Mouse (Mus musculus): ENCODE measurements around the gene Xpo6. TPM values are rescaled to one million over a fixed set of nuclear protein-coding genes. Genes with fewer than 3 reads are reported as not detected.

Xpo6 gene
- polyA plus RNA-seq, 1 experiment from 2014 or later: 48.3 TPM

- Histone ChIP-seq H3K4me1 (ENCODE audit: insufficient read depth, low read length) (0 out of 2 replicates have a peak, but pooled peaks cover 5% of the 10 kb centered on the region), H3K36me3 (ENCODE audit: insufficient read depth, low read length) (no peaks in the 10 kb centered on the region), H3K27ac (ENCODE audit: low read length) (no peak overlapping the region), H3K4me3 (ENCODE audit: low read length) (no peak overlapping the region), H3K9me3 (ENCODE audit: low read length) (no peaks in the 10 kb centered on the region), H3K4me2 (replicated peaks; ENCODE audit: low read depth, low read length) (no peak overlapping the region), H3K9ac (replicated peaks; ENCODE audit: low read length) (no peak overlapping the region), H3K27me3 (ENCODE audit: insufficient read depth, low read length) (no peaks in the 10 kb centered on the region)
- WGBS: 85% methylated on average over 3 of the region's 3 CpGs
- ATAC-seq (ENCODE audit: low FRiP score, low TSS enrichment): no peak
Observed at GRCm38 (mm10) chr7:126234611-126235010, 34.3 kb upstream of the Xpo6 start.

- H3K27ac ChIP-seq (ENCODE audit: low read length): no peak overlapping the region
- 68% methylated on average over 7 of the region's 8 CpGs for WGBS
- H3K27me3 ChIP-seq (ENCODE audit: insufficient read depth, low read length): no peaks in the 10 kb centered on the region
- ATAC-seq (ENCODE audit: low FRiP score, low TSS enrichment): no peak
- no peaks in the 10 kb centered on the region for H3K36me3 ChIP-seq (ENCODE audit: insufficient read depth, low read length)
- H3K9ac ChIP-seq (replicated peaks; ENCODE audit: low read length): no peak overlapping the region
- H3K4me1 ChIP-seq (ENCODE audit: insufficient read depth, low read length): 0 out of 2 replicates have a peak, but pooled peaks cover 5% of the 10 kb centered on the region
- H3K4me2 ChIP-seq (replicated peaks; ENCODE audit: low read depth, low read length): no peak overlapping the region
- H3K9me3 ChIP-seq (ENCODE audit: low read length): no peaks in the 10 kb centered on the region
- H3K4me3 ChIP-seq (ENCODE audit: low read length): no peak overlapping the region
Observed at GRCm38 (mm10) chr7:126232345-126233071, 32.2 kb upstream of the Xpo6 start.

GRCm38 (mm10) chr7:126230357-126231148 is 30.3 kb upstream of the Xpo6 start:
- H3K27ac ChIP-seq (ENCODE audit: low read length): no peak overlapping the region
- H3K9me3 ChIP-seq (ENCODE audit: low read length): no peaks in the 10 kb centered on the region
- H3K4me3 ChIP-seq (ENCODE audit: low read length): no peak overlapping the region
- ATAC-seq (ENCODE audit: low FRiP score, low TSS enrichment): no peak
- H3K4me2 ChIP-seq (replicated peaks; ENCODE audit: low read depth, low read length): no peak overlapping the region
- H3K27me3 ChIP-seq (ENCODE audit: insufficient read depth, low read length): no peaks in the 10 kb centered on the region
- H3K36me3 ChIP-seq (ENCODE audit: insufficient read depth, low read length): no peaks in the 10 kb centered on the region
- WGBS: 57% methylated on average over 8 of the region's 8 CpGs
- H3K9ac ChIP-seq (replicated peaks; ENCODE audit: low read length): no peak overlapping the region
- no peaks in the 10 kb centered on the region for H3K4me1 ChIP-seq (ENCODE audit: insufficient read depth, low read length)

GRCm38 (mm10) chr7:126226136-126226535 is 25.8 kb upstream of the Xpo6 start:
- Histone ChIP-seq H3K27me3 (ENCODE audit: insufficient read depth, low read length) (no peaks in the 10 kb centered on the region), H3K36me3 (ENCODE audit: insufficient read depth, low read length) (no peaks in the 10 kb centered on the region), H3K4me2 (replicated peaks; ENCODE audit: low read depth, low read length) (no peak overlapping the region), H3K27ac (ENCODE audit: low read length) (no peak overlapping the region), H3K4me1 (ENCODE audit: insufficient read depth, low read length) (no peaks in the 10 kb centered on the region), H3K4me3 (ENCODE audit: low read length) (no peak overlapping the region), H3K9me3 (ENCODE audit: low read length) (no peaks in the 10 kb centered on the region), H3K9ac (replicated peaks; ENCODE audit: low read length) (no peak overlapping the region)
- no peak for ATAC-seq (ENCODE audit: low FRiP score, low TSS enrichment)
- 15% methylated on average over 5 of the region's 5 CpGs for WGBS

- Histone ChIP-seq H3K9me3 (ENCODE audit: low read length) (no peaks in the 10 kb centered on the region), H3K4me1 (ENCODE audit: insufficient read depth, low read length) (no peaks in the 10 kb centered on the region), H3K4me2 (replicated peaks; ENCODE audit: low read depth, low read length) (no peak overlapping the region), H3K27ac (ENCODE audit: low read length) (no peak overlapping the region), H3K9ac (replicated peaks; ENCODE audit: low read length) (no peak overlapping the region), H3K36me3 (ENCODE audit: insufficient read depth, low read length) (no peaks in the 10 kb centered on the region), H3K4me3 (ENCODE audit: low read length) (no peak overlapping the region), H3K27me3 (ENCODE audit: insufficient read depth, low read length) (no peaks in the 10 kb centered on the region)
- no peak for ATAC-seq (ENCODE audit: low FRiP score, low TSS enrichment)
- WGBS: 30% methylated on average over 3 of the region's 3 CpGs
Observed at GRCm38 (mm10) chr7:126222753-126223152, 22.5 kb upstream of the Xpo6 start.

GRCm38 (mm10) chr7:126220611-126221010 is 20.3 kb upstream of the Xpo6 start:
- Histone ChIP-seq H3K4me3 (ENCODE audit: low read length) (no peak overlapping the region), H3K4me2 (replicated peaks; ENCODE audit: low read depth, low read length) (no peak overlapping the region), H3K9ac (replicated peaks; ENCODE audit: low read length) (no peak overlapping the region), H3K36me3 (ENCODE audit: insufficient read depth, low read length) (no peaks in the 10 kb centered on the region), H3K27ac (ENCODE audit: low read length) (no peak overlapping the region), H3K9me3 (ENCODE audit: low read length) (no peaks in the 10 kb centered on the region), H3K27me3 (ENCODE audit: insufficient read depth, low read length) (no peaks in the 10 kb centered on the region), H3K4me1 (ENCODE audit: insufficient read depth, low read length) (no peaks in the 10 kb centered on the region)
- WGBS: 50% methylated on average over 1 of the region's 1 CpGs
- no peak for ATAC-seq (ENCODE audit: low FRiP score, low TSS enrichment)

- Histone ChIP-seq H3K4me3 (ENCODE audit: low read length) (no peak overlapping the region), H3K9me3 (ENCODE audit: low read length) (no peaks in the 10 kb centered on the region), H3K4me2 (replicated peaks; ENCODE audit: low read depth, low read length) (no peak overlapping the region), H3K27ac (ENCODE audit: low read length) (no peak overlapping the region), H3K9ac (replicated peaks; ENCODE audit: low read length) (no peak overlapping the region), H3K27me3 (ENCODE audit: insufficient read depth, low read length) (no peaks in the 10 kb centered on the region), H3K4me1 (ENCODE audit: insufficient read depth, low read length) (no peaks in the 10 kb centered on the region), H3K36me3 (ENCODE audit: insufficient read depth, low read length) (no peaks in the 10 kb centered on the region)
- ATAC-seq (ENCODE audit: low FRiP score, low TSS enrichment): no peak
- WGBS: 83% methylated on average over 1 of the region's 1 CpGs
Observed at GRCm38 (mm10) chr7:126218311-126218710, 18.0 kb upstream of the Xpo6 start.

- Histone ChIP-seq H3K9me3 (ENCODE audit: low read length) (no peaks in the 10 kb centered on the region), H3K27ac (ENCODE audit: low read length) (no peak overlapping the region), H3K36me3 (ENCODE audit: insufficient read depth, low read length) (no peaks in the 10 kb centered on the region), H3K27me3 (ENCODE audit: insufficient read depth, low read length) (no peaks in the 10 kb centered on the region), H3K4me3 (ENCODE audit: low read length) (no peak overlapping the region), H3K9ac (replicated peaks; ENCODE audit: low read length) (no peak overlapping the region), H3K4me2 (replicated peaks; ENCODE audit: low read depth, low read length) (no peak overlapping the region), H3K4me1 (ENCODE audit: insufficient read depth, low read length) (no peaks in the 10 kb centered on the region)
- WGBS: 69% methylated on average over 1 of the region's 1 CpGs
- ATAC-seq (ENCODE audit: low FRiP score, low TSS enrichment): no peak
Observed at GRCm38 (mm10) chr7:126216867-126217266, 16.6 kb upstream of the Xpo6 start.

GRCm38 (mm10) chr7:126210856-126211255 is 10.6 kb upstream of the Xpo6 start:
- Histone ChIP-seq H3K27me3 (ENCODE audit: insufficient read depth, low read length) (no peaks in the 10 kb centered on the region; the same call in 1 of the 2 replicates), H3K4me2 (replicated peaks; ENCODE audit: low read depth, low read length) (no peak overlapping the region), H3K36me3 (ENCODE audit: insufficient read depth, low read length) (no peaks in the 10 kb centered on the region), H3K27ac (ENCODE audit: low read length) (no peak overlapping the region), H3K4me3 (ENCODE audit: low read length) (no peak overlapping the region), H3K4me1 (ENCODE audit: insufficient read depth, low read length) (no peaks in the 10 kb centered on the region), H3K9ac (replicated peaks; ENCODE audit: low read length) (no peak overlapping the region), H3K9me3 (ENCODE audit: low read length) (no peaks in the 10 kb centered on the region)
- WGBS: 81% methylated on average over 5 of the region's 5 CpGs
- no peak for ATAC-seq (ENCODE audit: low FRiP score, low TSS enrichment)

GRCm38 (mm10) chr7:126200997-126201345 is 670 bp upstream of the Xpo6 start:
- Histone ChIP-seq H3K4me1 (ENCODE audit: insufficient read depth, low read length) (peaks cover 20% of the 10 kb centered on the region), H3K4me2 (replicated peaks; ENCODE audit: low read depth, low read length) (peak overlapping the region; percentile 85), H3K27ac (ENCODE audit: low read length) (no peak overlapping the region), H3K36me3 (ENCODE audit: insufficient read depth, low read length) (no peaks in the 10 kb centered on the region), H3K9me3 (ENCODE audit: low read length) (no peaks in the 10 kb centered on the region), H3K27me3 (ENCODE audit: insufficient read depth, low read length) (no peaks in the 10 kb centered on the region), H3K9ac (replicated peaks; ENCODE audit: low read length) (no peak overlapping the region), H3K4me3 (ENCODE audit: low read length) (peak overlapping the region; percentile 97)
- no peak for ATAC-seq (ENCODE audit: low FRiP score, low TSS enrichment)
- whole genome bisulfite sequencing: 98% methylated on average over 4 of the region's 4 CpGs
